Mouse (Mus musculus) hindbrain, embryonic 15.5 days (tissue): Measurements from ENCODE around the gene Mgrn1. TPM values are rescaled to one million over a fixed set of nuclear protein-coding genes. Genes with fewer than 3 reads are reported as not detected.

ENCODE experiments used
- ATAC-seq: fragments of 200-750 bp; cut with Nextera tagmentation; 2 replicates; pipeline ENCODE4 v1.8.0; 2017; ENCODE audit warnings: low read depth, moderate number of reproducible peaks, moderate TSS enrichment; ENCODE audit not compliant: low FRiP score
- H3K27ac ChIP-seq: fragments of 300-500 bp; sonication (generic); replicated peaks from 2 replicates; pipeline ENCODE4 v1.5.1; 2015; ENCODE audit warnings: mild to moderate bottlenecking, inconsistent platforms
- H3K27me3 ChIP-seq: fragments of 300-500 bp; sonication (generic); 2 replicates; pipeline ENCODE4 v1.6.1; 2015; ENCODE audit warnings: control low read depth, inconsistent platforms
- H3K36me3 ChIP-seq: fragments of 300-500 bp; sonication (generic); 2 replicates; pipeline ENCODE4 v1.6.1; 2015; ENCODE audit warnings: control low read depth, inconsistent platforms
- H3K4me1 ChIP-seq: fragments of 300-500 bp; sonication (generic); replicated peaks from 2 replicates; pipeline ENCODE4 v1.6.1; 2015; ENCODE audit warnings: control low read depth, inconsistent platforms
- H3K4me2 ChIP-seq: fragments of 300-500 bp; sonication (generic); 2 replicates; pipeline ENCODE4 v1.6.1; 2015; ENCODE audit warnings: moderate library complexity, mild to moderate bottlenecking, inconsistent platforms
- H3K4me3 ChIP-seq: fragments of 300-500 bp; sonication (generic); 2 replicates; pipeline ENCODE4 v1.5.1; 2015; ENCODE audit warnings: mild to moderate bottlenecking, inconsistent platforms
- H3K9ac ChIP-seq: fragments of 300-500 bp; sonication (generic); 2 replicates; pipeline ENCODE4 v1.6.1; 2015; ENCODE audit warnings: inconsistent platforms
- H3K9me3 ChIP-seq: fragments of 300-500 bp; sonication (generic); 2 replicates; pipeline ENCODE4 v1.6.1; 2016; ENCODE audit warnings: control low read depth, inconsistent platforms
- WGBS: fragments of 180-500 bp; shearing (Covaris S2); methylation state at CpG from one replicate; pipeline ENCODE4 v1.1.7; 2015; 5-methylcytosine and 5-hydroxymethylcytosine counted together
- polyA plus RNA-seq: library from polyadenylated mRNA; unstranded; fragments of >200 nt; fragmentation: Nextera tagmentation; extraction: Ambion mirVana; gene quantifications from 2 replicates; pipeline ENCODE4 v1.2.1, GENCODE M21; 2015

The Mgrn1 gene
- 118 and 126 TPM in 2 replicates for polyA plus RNA-seq

- Histone ChIP-seq H3K4me2 (peak within 1 kb of the TSS; percentile 84), H3K9ac (peak within 1 kb of the TSS; percentile 85), H3K36me3 (no peaks in the 10 kb centered on the region), H3K9me3 (no peaks in the 10 kb centered on the region), H3K27me3 (no peaks in the 10 kb centered on the region), H3K4me1 (peaks cover 57% of the 10 kb centered on the region), H3K4me3 (peak within 1 kb of the TSS; percentile 77), H3K27ac (peak within 1 kb of the TSS; percentile 92)
- peak; percentile 86 for ATAC-seq
- WGBS: under 1% methylated on average over 57 of the region's 74 CpGs
Observed at GRCm38 (mm10) chr16:4885760-4886689, at the start of gene Mgrn1. Gene Mgrn1, plus strand, starts transcription at chr16:4886249.

- no peak overlapping the region for H3K27ac ChIP-seq
- WGBS: 81% methylated on average over 3 of the region's 3 CpGs
Observed at GRCm38 (mm10) chr16:4837631-4838030, 48.4 kb upstream of the Mgrn1 start.

GRCm38 (mm10) chr16:4839552-4839951 lies 46.5 kb upstream of the Mgrn1 start:
- no peaks in the 10 kb centered on the region for H3K4me1 ChIP-seq
- H3K36me3 ChIP-seq: no peaks in the 10 kb centered on the region
- no peak overlapping the region for H3K9ac ChIP-seq
- H3K9me3 ChIP-seq: no peaks in the 10 kb centered on the region
- 86% methylated on average over 3 of the region's 3 CpGs for WGBS
- H3K27me3 ChIP-seq: no peaks in the 10 kb centered on the region
- no peak overlapping the region for H3K4me2 ChIP-seq
- no peak for ATAC-seq
- H3K27ac ChIP-seq: no peak overlapping the region
- no peak overlapping the region for H3K4me3 ChIP-seq

More at GRCm38 (mm10) chr16:4837631-4838030, 48.4 kb upstream of the Mgrn1 start:
- H3K36me3 ChIP-seq: no peaks in the 10 kb centered on the region
- no peaks in the 10 kb centered on the region for H3K27me3 ChIP-seq
- H3K9me3 ChIP-seq: no peaks in the 10 kb centered on the region
- no peak overlapping the region for H3K4me3 ChIP-seq
- no peak overlapping the region for H3K4me2 ChIP-seq
- no peaks in the 10 kb centered on the region for H3K4me1 ChIP-seq
- no peak overlapping the region for H3K9ac ChIP-seq
- no peak for ATAC-seq

- no peaks in the 10 kb centered on the region for H3K4me1 ChIP-seq
- no peaks in the 10 kb centered on the region for H3K27me3 ChIP-seq
- H3K9ac ChIP-seq: no peak overlapping the region
- ATAC-seq: no peak
- no peaks in the 10 kb centered on the region for H3K36me3 ChIP-seq
- H3K27ac ChIP-seq: no peak overlapping the region
- no peak overlapping the region for H3K4me2 ChIP-seq
- H3K4me3 ChIP-seq: no peak overlapping the region
- H3K9me3 ChIP-seq: no peaks in the 10 kb centered on the region
- 83% methylated on average over 8 of the region's 8 CpGs for WGBS
Observed at GRCm38 (mm10) chr16:4840231-4840630, 45.8 kb upstream of the Mgrn1 start.

GRCm38 (mm10) chr16:4847041-4847440 lies 39.0 kb upstream of the Mgrn1 start:
- Histone ChIP-seq H3K9me3 (no peaks in the 10 kb centered on the region), H3K9ac (no peak overlapping the region), H3K27ac (no peak overlapping the region), H3K36me3 (no peaks in the 10 kb centered on the region), H3K4me2 (no peak overlapping the region), H3K4me1 (no peaks in the 10 kb centered on the region), H3K27me3 (no peaks in the 10 kb centered on the region), H3K4me3 (no peak overlapping the region)
- ATAC-seq: no peak
- 83% methylated on average over 3 of the region's 3 CpGs for WGBS

GRCm38 (mm10) chr16:4848090-4848489 lies 38.0 kb upstream of the Mgrn1 start:
- H3K9me3 ChIP-seq: no peaks in the 10 kb centered on the region
- H3K27ac ChIP-seq: no peak overlapping the region
- no peaks in the 10 kb centered on the region for H3K27me3 ChIP-seq
- WGBS: 94% methylated on average over 2 of the region's 2 CpGs
- H3K4me1 ChIP-seq: no peaks in the 10 kb centered on the region
- no peak overlapping the region for H3K4me2 ChIP-seq
- no peak overlapping the region for H3K4me3 ChIP-seq
- no peak overlapping the region for H3K9ac ChIP-seq
- ATAC-seq: no peak
- H3K36me3 ChIP-seq: no peaks in the 10 kb centered on the region

- no peaks in the 10 kb centered on the region for H3K36me3 ChIP-seq
- no peak overlapping the region for H3K4me2 ChIP-seq
- no peak overlapping the region for H3K9ac ChIP-seq
- WGBS: 81% methylated on average over 7 of the region's 7 CpGs
- H3K4me1 ChIP-seq: no peaks in the 10 kb centered on the region
- no peak overlapping the region for H3K4me3 ChIP-seq
- no peaks in the 10 kb centered on the region for H3K9me3 ChIP-seq
- H3K27ac ChIP-seq: no peak overlapping the region
- no peak for ATAC-seq
- H3K27me3 ChIP-seq: no peaks in the 10 kb centered on the region
Observed at GRCm38 (mm10) chr16:4850361-4850760, 35.7 kb upstream of the Mgrn1 start.

- 61% methylated on average over 5 of the region's 5 CpGs for WGBS
- no peak overlapping the region for H3K9ac ChIP-seq
- H3K4me2 ChIP-seq: no peak overlapping the region
- no peak overlapping the region for H3K4me3 ChIP-seq
- no peak overlapping the region for H3K27ac ChIP-seq
- ATAC-seq: no peak
- H3K27me3 ChIP-seq: no peaks in the 10 kb centered on the region
- no peaks in the 10 kb centered on the region for H3K36me3 ChIP-seq
- no peaks in the 10 kb centered on the region for H3K4me1 ChIP-seq
- no peaks in the 10 kb centered on the region for H3K9me3 ChIP-seq
Observed at GRCm38 (mm10) chr16:4850938-4851628, 35.0 kb upstream of the Mgrn1 start.

- no peaks in the 10 kb centered on the region for H3K36me3 ChIP-seq
- ATAC-seq: no peak
- H3K4me1 ChIP-seq: no peaks in the 10 kb centered on the region
- H3K9me3 ChIP-seq: no peaks in the 10 kb centered on the region
- H3K9ac ChIP-seq: no peak overlapping the region
- H3K27me3 ChIP-seq: no peaks in the 10 kb centered on the region
- H3K4me3 ChIP-seq: no peak overlapping the region
- no peak overlapping the region for H3K4me2 ChIP-seq
- H3K27ac ChIP-seq: no peak overlapping the region
- 81% methylated on average over 5 of the region's 5 CpGs for WGBS
Observed at GRCm38 (mm10) chr16:4855046-4855650, 30.9 kb upstream of the Mgrn1 start.

GRCm38 (mm10) chr16:4861392-4861791 lies 24.7 kb upstream of the Mgrn1 start:
- H3K36me3 ChIP-seq: no peaks in the 10 kb centered on the region
- H3K9me3 ChIP-seq: no peaks in the 10 kb centered on the region
- 54% methylated on average over 10 of the region's 10 CpGs for WGBS
- no peak overlapping the region for H3K4me2 ChIP-seq
- H3K27ac ChIP-seq: no peak overlapping the region
- no peaks in the 10 kb centered on the region for H3K27me3 ChIP-seq
- no peak; the same call in 1 of the 2 replicates for ATAC-seq
- H3K9ac ChIP-seq: no peak overlapping the region
- H3K4me3 ChIP-seq: no peak overlapping the region
- no peaks in the 10 kb centered on the region for H3K4me1 ChIP-seq

GRCm38 (mm10) chr16:4862863-4863483 lies 23.1 kb upstream of the Mgrn1 start:
- H3K9me3 ChIP-seq: no peaks in the 10 kb centered on the region

More at GRCm38 (mm10) chr16:4862863-4863483, 23.1 kb upstream of the Mgrn1 start:
- 53% methylated on average over 9 of the region's 9 CpGs for WGBS
- H3K36me3 ChIP-seq: no peaks in the 10 kb centered on the region
- no peaks in the 10 kb centered on the region for H3K27me3 ChIP-seq
- H3K27ac ChIP-seq: no peak overlapping the region
- H3K4me3 ChIP-seq: no peak overlapping the region
- no peaks in the 10 kb centered on the region for H3K4me1 ChIP-seq
- peak; percentile 79; the same call in 1 of the 2 replicates for ATAC-seq
- H3K9ac ChIP-seq: no peak overlapping the region
- no peak overlapping the region for H3K4me2 ChIP-seq
